Mouse (Mus musculus) CH12.LX (cell line): ENCODE results near the gene Mansc4. TPM values are rescaled to one million over a fixed set of nuclear protein-coding genes. Genes with fewer than 3 reads are reported as not detected.

Experiments used
- DNase-seq: peaks from one replicate; pipeline ENCODE4 v3.0.0-alpha.2; 2013; ENCODE audit errors: extremely low read depth
- H3K27ac ChIP-seq: 2 replicates; pipeline ENCODE4 v1.5.1; 2012; ENCODE audit warnings: low read depth, mild to moderate bottlenecking, control low read depth, moderate library complexity; ENCODE audit not compliant: insufficient read depth
- H3K27me3 ChIP-seq: replicated peaks from 2 replicates; pipeline ENCODE3; 2012; ENCODE audit warnings: inconsistent platforms
- H3K36me3 ChIP-seq, 2 experiments: replicated peaks in 1 of 2; 2 replicates each; pipeline versions ENCODE3 to v1.6.1; 2012; ENCODE audit warnings: inconsistent platforms in 1 of 2, low read length in 1 of 2, mild to moderate bottlenecking in 1 of 2, mixed read lengths in 1 of 2, moderate library complexity in 1 of 2; ENCODE audit not compliant: control insufficient read depth in 1 of 2, insufficient read depth in 1 of 2
- H3K4me1 ChIP-seq, 2 experiments: 2 replicates each; pipeline ENCODE4 v1.6.1; 2012; ENCODE audit warnings: inconsistent platforms in 1 of 2, moderate library complexity in 1 of 2; ENCODE audit not compliant: insufficient read depth in 2 of 2, control insufficient read depth in 1 of 2
- H3K4me2 ChIP-seq: 2 replicates; pipeline ENCODE4 v1.6.1; 2012; ENCODE audit warnings: low read depth, mild to moderate bottlenecking, control low read depth; ENCODE audit not compliant: poor library complexity, insufficient read depth, severe bottlenecking
- H3K4me3 ChIP-seq, 3 experiments: fragments of 150-350 bp in 1 of 3; sonication (generic) in 1 of 3; replicated peaks in 1 of 3; 2 replicates each; pipeline versions ENCODE3 to v1.5.1; 2011 to 2012; ENCODE audit warnings: low read depth in 2 of 3, low read length in 2 of 3, mild to moderate bottlenecking in 2 of 3, moderate library complexity in 2 of 3, control low read depth in 1 of 3, improper control_type of control experiment in 1 of 3, inconsistent platforms in 1 of 3, mixed read lengths in 1 of 3; ENCODE audit not compliant: poor library complexity in 1 of 3
- H3K79me2 ChIP-seq: replicated peaks from 2 replicates; pipeline ENCODE4 v1.6.1; 2012; ENCODE audit warnings: mild to moderate bottlenecking, moderate library complexity; ENCODE audit not compliant: control insufficient read depth, poor library complexity, insufficient read depth, severe bottlenecking; ENCODE audit errors: extremely low read depth
- H3K9ac ChIP-seq: 2 replicates; pipeline ENCODE4 v1.6.1; 2012; ENCODE audit warnings: low read depth, mild to moderate bottlenecking, control low read depth, moderate library complexity; ENCODE audit not compliant: insufficient read depth
- H3K9me3 ChIP-seq: replicated peaks from 2 replicates; pipeline ENCODE3; 2012; ENCODE audit warnings: low read length, inconsistent platforms, mixed read lengths
- CHD1 ChIP-seq: IDR thresholded peaks from 2 replicates; pipeline ENCODE4 v1.6.1; 2012; ENCODE audit warnings: low read depth, low read length, improper control_type of control experiment, inconsistent platforms
- CHD2 ChIP-seq: IDR thresholded peaks from 2 replicates; pipeline ENCODE4 v1.6.1; 2011; ENCODE audit warnings: low read length, improper control_type of control experiment
- CTCF ChIP-seq, 2 experiments: IDR thresholded peaks in 1 of 2; conservative IDR thresholded peaks in 1 of 2; 2 replicates each; pipeline ENCODE4 v1.5.1; 2011 to 2012; ENCODE audit warnings: low read depth in 2 of 2, low read length in 2 of 2, improper control_type of control experiment in 1 of 2, inconsistent platforms in 1 of 2, mild to moderate bottlenecking in 1 of 2, moderate library complexity in 1 of 2
- ELF1 ChIP-seq: IDR thresholded peaks from 2 replicates; pipeline ENCODE4 v1.6.1; 2014; ENCODE audit warnings: low read depth, mild to moderate bottlenecking, inconsistent platforms, low read length, improper control_type of control experiment
- ETS1 ChIP-seq: conservative IDR thresholded peaks from 2 replicates; pipeline ENCODE4 v1.6.1; 2012; ENCODE audit warnings: low read depth, mild to moderate bottlenecking, inconsistent platforms, low read length, improper control_type of control experiment, moderate library complexity
- GABPA ChIP-seq: IDR thresholded peaks from 2 replicates; pipeline ENCODE4 v1.6.1; 2012; ENCODE audit warnings: low read depth, low read length, improper control_type of control experiment, inconsistent platforms; ENCODE audit not compliant: insufficient replicate concordance
- IRF4 ChIP-seq: IDR thresholded peaks from 2 replicates; pipeline ENCODE4 v1.6.1; 2014; ENCODE audit warnings: low read depth, mild to moderate bottlenecking, inconsistent platforms, low read length, improper control_type of control experiment
- JUN ChIP-seq: IDR thresholded peaks from 2 replicates; pipeline ENCODE4 v1.6.1; 2011; ENCODE audit warnings: low read depth, mild to moderate bottlenecking, low read length, improper control_type of control experiment, moderate library complexity; ENCODE audit not compliant: insufficient read depth
- KAT2A ChIP-seq: IDR thresholded peaks from 2 replicates; pipeline ENCODE4 v1.6.1; 2012; ENCODE audit warnings: low read length, improper control_type of control experiment, inconsistent platforms; ENCODE audit not compliant: insufficient replicate concordance
- MAFK ChIP-seq: IDR thresholded peaks from 2 replicates; pipeline ENCODE4 v1.6.1; 2011; ENCODE audit warnings: low read length, improper control_type of control experiment; ENCODE audit not compliant: insufficient replicate concordance
- MAX ChIP-seq: IDR thresholded peaks from 2 replicates; pipeline ENCODE4 v1.6.1; 2011; ENCODE audit warnings: low read length, improper control_type of control experiment
- MAZ ChIP-seq: IDR thresholded peaks from 2 replicates; pipeline ENCODE4 v1.6.1; 2012; ENCODE audit warnings: low read depth, mild to moderate bottlenecking, inconsistent platforms, low read length, improper control_type of control experiment, moderate library complexity
- MEF2A ChIP-seq: IDR thresholded peaks from 2 replicates; pipeline ENCODE4 v1.6.1; 2014; ENCODE audit warnings: low read depth, mild to moderate bottlenecking, inconsistent platforms, low read length, improper control_type of control experiment, borderline replicate concordance
- MXI1 ChIP-seq: IDR thresholded peaks from 2 replicates; pipeline ENCODE4 v1.6.1; 2011; ENCODE audit warnings: mild to moderate bottlenecking, low read depth, low read length, improper control_type of control experiment
- MYC ChIP-seq: IDR thresholded peaks from 2 replicates; pipeline ENCODE4 v1.6.1; 2011; ENCODE audit warnings: low read depth, mild to moderate bottlenecking, improper control_type of control experiment, low read length
- NELFE ChIP-seq: IDR thresholded peaks from 2 replicates; pipeline ENCODE4 v1.6.1; 2011; ENCODE audit warnings: low read depth, low read length, improper control_type of control experiment
- NRF1 ChIP-seq: IDR thresholded peaks from 2 replicates; pipeline ENCODE4 v1.6.1; 2014; ENCODE audit warnings: low read depth, mild to moderate bottlenecking, inconsistent platforms, low read length, improper control_type of control experiment, moderate library complexity
- POLR2A ChIP-seq: IDR thresholded peaks from 2 replicates; pipeline ENCODE4 v1.6.1; 2011; ENCODE audit warnings: low read depth, mild to moderate bottlenecking, improper control_type of control experiment, low read length
- POLR2AphosphoS2 ChIP-seq: IDR thresholded peaks from 2 replicates; pipeline ENCODE4 v1.6.1; 2011; ENCODE audit warnings: low read depth, low read length, improper control_type of control experiment
- RAD21 ChIP-seq: IDR thresholded peaks from 2 replicates; pipeline ENCODE4 v1.6.1; 2011; ENCODE audit warnings: low read depth, mild to moderate bottlenecking, low read length, improper control_type of control experiment, moderate library complexity
- SIN3A ChIP-seq: IDR thresholded peaks from 2 replicates; pipeline ENCODE4 v1.6.1; 2012; ENCODE audit warnings: low read length, improper control_type of control experiment, inconsistent platforms
- SMC3 ChIP-seq: IDR thresholded peaks from 2 replicates; pipeline ENCODE4 v1.6.1; 2011; ENCODE audit warnings: low read depth, low read length, improper control_type of control experiment
- TBP ChIP-seq: conservative IDR thresholded peaks from 2 replicates; pipeline ENCODE4 v1.6.1; 2011; ENCODE audit warnings: low read depth, low read length, improper control_type of control experiment
- TCF12 ChIP-seq: IDR thresholded peaks from 2 replicates; pipeline ENCODE4 v1.6.1; 2014; ENCODE audit warnings: low read depth, mild to moderate bottlenecking, inconsistent platforms, low read length, improper control_type of control experiment
- UBTF ChIP-seq: IDR thresholded peaks from 2 replicates; pipeline ENCODE4 v1.6.1; 2012; ENCODE audit warnings: low read depth, mild to moderate bottlenecking, inconsistent platforms, low read length, improper control_type of control experiment, moderate library complexity
- USF2 ChIP-seq: conservative IDR thresholded peaks from 2 replicates; pipeline ENCODE4 v1.6.1; 2011; ENCODE audit warnings: low read depth, low read length, improper control_type of control experiment
- ZC3H11A ChIP-seq: IDR thresholded peaks from 2 replicates; pipeline ENCODE4 v1.6.1; 2012; ENCODE audit warnings: low read depth, mild to moderate bottlenecking, inconsistent platforms, low read length, improper control_type of control experiment
- ZNF384 ChIP-seq: IDR thresholded peaks from 2 replicates; pipeline ENCODE4 v1.6.1; 2012; ENCODE audit warnings: low read depth, low read length, improper control_type of control experiment, inconsistent platforms
- dilution Hi-C: fragments of 300-500 bp; cut with MboI; formaldehyde crosslinking; loops from 2 replicates; pipeline ENCODE4 v1.14.3; 2020; ENCODE audit warnings: low sequenced_read_pairs; ENCODE audit not compliant: extremely low pct_unique_long_range_greater_than_20kb, extremely low pct_ligation_motif_present
- in situ Hi-C: fragments of 300-500 bp; cut with MboI; formaldehyde crosslinking; loops from 3 replicates; pipeline ENCODE4 v1.14.3; 2019; ENCODE audit warnings: low sequenced_read_pairs, low pct_ligation_motif_present, low pct_unique_long_range_greater_than_20kb, mixed read lengths
- polyA plus RNA-seq: library from polyadenylated mRNA; unstranded; fragments of >175 nt; gene quantifications from 2 replicates; pipeline ENCODE4 v1.2.1, GENCODE M21; 2012; ENCODE audit warnings: low read depth; ENCODE audit not compliant: insufficient read length
- total RNA-seq, 2 experiments: library from RNA; depleted of rRNA; stranded (reverse); fragments of 300-350 nt in 1 of 2; fragments of >200 nt in 1 of 2; gene quantifications; 2 replicates each; pipeline ENCODE4 v1.2.3; 2012 to 2014

Mansc4 gene
- total and polyA plus RNA-seq, 3 experiments: 0.20 TPM; not detected in 2

GRCm38 (mm10) chr6:147097346-147097929 is 10.6 kb upstream of the Mansc4 start:
- Histone ChIP-seq H3K4me3 (no peak overlapping the region), H3K27me3 (no peaks in the 10 kb centered on the region), H3K36me3 (peaks cover 35 to 57% of the 10 kb centered on the region in 2 experiments), H3K9me3 (no peaks in the 10 kb centered on the region), H3K9ac (peak overlapping the region; percentile 42; the same call in 1 of the 2 replicates), H3K4me2 (peak overlapping the region; percentile 69), H3K79me2 (peaks cover 74% of the 10 kb centered on the region)
- dilution Hi-C loops: no loop called here
- DNase-seq: peak; percentile 51
- in situ Hi-C loops: loop anchor here (10.0 kb wide), 1 partner anchor 137 kb away; no protein-coding TSS in a partner anchor
- TF ChIP-seq ETS1 (peak; percentile 52; the same call in 1 of the 2 replicates), ZNF384 (no peak), SIN3A (peak; percentile 46; the same call in 1 of the 2 replicates), UBTF (peak; percentile 86), RAD21 (peak; percentile 30), MAFK (0 out of 2 replicates have a peak, but pooled peaks have one; percentile 41), IRF4 (peak; percentile 48; the same call in 1 of the 2 replicates), ELF1 (no peak), CTCF (conservative IDR thresholded peaks at IDR 0.05 in 1 of 2, IDR thresholded peaks at IDR 0.05 in 1 of 2; ENCODE audit: low read depth in 2 of 2, low read length in 2 of 2) (peak in 1 of 2 experiments; percentile 49; a peak in 2 of 4 replicates), TCF12 (peak; percentile 67; the same call in 1 of the 2 replicates), SMC3 (peak; percentile 27; the same call in 1 of the 2 replicates), GABPA (no peak), MAZ (peak; percentile 61; the same call in 1 of the 2 replicates), MXI1 (0 out of 2 replicates have a peak, but pooled peaks have one; percentile 46), TBP (peak; percentile 81), MEF2A (0 out of 2 replicates have a peak, but pooled peaks have one; percentile 42)
- TF ChIP-seq, all 38 proteins: peak for 13
- H3K27ac ChIP-seq: peak overlapping the region; percentile 51
- H3K4me1 ChIP-seq: peaks cover 14 to 75% of the 10 kb centered on the region in 2 experiments

GRCm38 (mm10) chr6:147096934-147097333 is 10.1 kb upstream of the Mansc4 start:
- no peak for TF ChIP-seq MAFK
- TF ChIP-seq USF2: no peak
- no peak for TF ChIP-seq TCF12
- no peak for TF ChIP-seq POLR2AphosphoS2
- TF ChIP-seq SIN3A: peak; percentile 4; the same call in 1 of the 2 replicates
- TF ChIP-seq CHD1: peak; percentile 66; the same call in 1 of the 2 replicates
- TF ChIP-seq MEF2A: no peak
- no peak for TF ChIP-seq KAT2A
- TF ChIP-seq CTCF (conservative IDR thresholded peaks at IDR 0.05 in 1 of 2, IDR thresholded peaks at IDR 0.05 in 1 of 2; ENCODE audit: low read depth in 2 of 2, low read length in 2 of 2): no peak
- TF ChIP-seq MAX: no peak
- TF ChIP-seq MXI1: peak; percentile 62; the same call in 1 of the 2 replicates
- no peak for TF ChIP-seq JUN
- TF ChIP-seq POLR2A: no peak
- no peak for TF ChIP-seq ELF1
- TF ChIP-seq NELFE: no peak
- TF ChIP-seq ETS1: no peak
- TF ChIP-seq NRF1: no peak
- no peak for TF ChIP-seq MYC
- no peak for TF ChIP-seq UBTF
- TF ChIP-seq CHD2: no peak
- TF ChIP-seq ZC3H11A: no peak
- TF ChIP-seq ZNF384: peak; percentile 67; the same call in 1 of the 2 replicates
- no peak for TF ChIP-seq RAD21
- TF ChIP-seq, all 38 proteins: peak for 4
- Histone ChIP-seq H3K4me1 (peaks cover 14 to 70% of the 10 kb centered on the region in 2 experiments), H3K4me3 (no peak overlapping the region), H3K79me2 (peaks cover 76% of the 10 kb centered on the region), H3K27me3 (no peaks in the 10 kb centered on the region), H3K9ac (peak overlapping the region; percentile 42; the same call in 1 of the 2 replicates), H3K9me3 (no peaks in the 10 kb centered on the region), H3K36me3 (peaks cover 30 to 52% of the 10 kb centered on the region in 2 experiments), H3K4me2 (peak overlapping the region; percentile 69), H3K27ac (peak overlapping the region; percentile 44; the same call in 1 of the 2 replicates)
- dilution Hi-C loops: no loop called here
- DNase-seq: no peak
- in situ Hi-C loops: loop anchor here (10.0 kb wide), 1 partner anchor 138 kb away; no protein-coding TSS in a partner anchor
